Mouse (Mus musculus) A20 (cell line): ENCODE measurements around the gene Usp22.
"Not testable (repeated sequence)": the region's sequence is repeated elsewhere in the genome, so short reads cannot be mapped to it uniquely, and the experiment has no call there.

Experiments
- DNase-seq: peaks from one replicate; pipeline ENCODE4 v3.0.0-alpha.2; 2011; ENCODE audit warnings: low read depth, low spot score

Gene Usp22

GRCm38 (mm10) chr11:61143564-61144469 is 31.0 kb downstream of the Usp22 start:
- DNase-seq, result peak; percentile 82

- DNase-seq, result peak; percentile 57
Observed at GRCm38 (mm10) chr11:61142941-61143530, 31.8 kb downstream of the Usp22 start.

- peak; percentile 91 for DNase-seq
Observed at GRCm38 (mm10) chr11:61142262-61142661, 32.6 kb downstream of the Usp22 start.

GRCm38 (mm10) chr11:61141693-61142092 is 33.2 kb downstream of the Usp22 start:
- DNase-seq, result peak; percentile 59

- DNase-seq, result peak; percentile 63
Observed at GRCm38 (mm10) chr11:61132943-61133342, 41.9 kb downstream of the Usp22 start.

- not testable (repeated sequence) for DNase-seq
Observed at GRCm38 (mm10) chr11:61130646-61131045, 44.2 kb downstream of the Usp22 start.

GRCm38 (mm10) chr11:61129305-61129704 is 45.5 kb downstream of the Usp22 start:
- no peak for DNase-seq

GRCm38 (mm10) chr11:61127421-61128055 is 47.3 kb downstream of the Usp22 start:
- DNase-seq, result no peak

- DNase-seq, result peak; percentile 90
Observed at GRCm38 (mm10) chr11:61126606-61127355, 48.1 kb downstream of the Usp22 start, which contains the start of gene Tnfrsf13b. Tnfrsf13b (plus strand) TSS chr11:61126755.

- peak; percentile 71 for DNase-seq
Observed at GRCm38 (mm10) chr11:61125970-61126369, 48.9 kb downstream of the Usp22 start.

- DNase-seq, result no peak
Observed at GRCm38 (mm10) chr11:61123886-61124285, 51.0 kb downstream of the Usp22 start.

- peak; percentile 94 for DNase-seq
Observed at GRCm38 (mm10) chr11:61122769-61123288, 52.0 kb downstream of the Usp22 start.

- DNase-seq, result no peak
Observed at GRCm38 (mm10) chr11:61122283-61122768, 52.5 kb downstream of the Usp22 start.

- DNase-seq, result no peak
Observed at GRCm38 (mm10) chr11:61119996-61120583, 54.8 kb downstream of the Usp22 start.

- DNase-seq, result peak; percentile 72
Observed at GRCm38 (mm10) chr11:61116226-61116625, 58.6 kb downstream of the Usp22 start.

- peak; percentile 85 for DNase-seq
Observed at GRCm38 (mm10) chr11:61112323-61112995, 62.4 kb downstream of the Usp22 start.

- no peak for DNase-seq
Observed at GRCm38 (mm10) chr11:61111472-61111871, 63.4 kb downstream of the Usp22 start.

- DNase-seq, result peak; percentile 73
Observed at GRCm38 (mm10) chr11:61110928-61111327, 63.9 kb downstream of the Usp22 start.

- DNase-seq, result no peak
Observed at GRCm38 (mm10) chr11:61110113-61110512, 64.7 kb downstream of the Usp22 start.

- no peak for DNase-seq
Observed at GRCm38 (mm10) chr11:61109707-61110106, 65.1 kb downstream of the Usp22 start.
